Mouse (Mus musculus) hindbrain, embryonic 10.5 days (tissue): ENCODE measurements at regions not wholly inside any gene's neighbourhood (a gene's known extent, or its start where the extent isn't known, plus 50 kb on each side); places are given as distances from the start of the nearest gene placed in this dataset.
"Not testable (repeated sequence)": the region's sequence is repeated elsewhere in the genome, so short reads cannot be mapped to it uniquely, and the experiment has no call there.

ENCODE experiments used
- DNase-seq: peaks from one replicate; pipeline ENCODE4 v3.0.0-alpha.2; 2017; ENCODE audit warnings: low spot score
- H3K27ac ChIP-seq: fragments of 300-500 bp; sonication (generic); 2 replicates; pipeline ENCODE4 v1.5.1; 2016; ENCODE audit warnings: mild to moderate bottlenecking, moderate library complexity
- H3K27me3 ChIP-seq: fragments of 300-500 bp; sonication (generic); 2 replicates; pipeline ENCODE4 v1.6.1; 2016; ENCODE audit warnings: mild to moderate bottlenecking; ENCODE audit not compliant: poor library complexity, insufficient read depth, severe bottlenecking
- H3K36me3 ChIP-seq: fragments of 300-500 bp; sonication (generic); 2 replicates; pipeline ENCODE4 v1.6.1; 2016; ENCODE audit warnings: mild to moderate bottlenecking, moderate library complexity
- H3K4me1 ChIP-seq: fragments of 300-500 bp; sonication (generic); replicated peaks from 2 replicates; pipeline ENCODE4 v1.6.1; 2016; ENCODE audit warnings: mild to moderate bottlenecking
- H3K4me3 ChIP-seq: fragments of 300-500 bp; sonication (generic); 2 replicates; pipeline ENCODE4 v1.5.1; 2016; ENCODE audit warnings: mild to moderate bottlenecking, moderate library complexity
- H3K9me3 ChIP-seq: fragments of 300-500 bp; sonication (generic); 2 replicates; pipeline ENCODE4 v1.6.1; 2016; ENCODE audit warnings: mild to moderate bottlenecking, moderate library complexity
- WGBS: fragments of 180-500 bp; shearing (Covaris S2); methylation state at CpG from one replicate; pipeline ENCODE4 v1.1.7; 2016; 5-methylcytosine and 5-hydroxymethylcytosine counted together

- not testable (repeated sequence) for H3K4me1 ChIP-seq, H3K36me3 ChIP-seq, H3K27me3 ChIP-seq, H3K27ac ChIP-seq, H3K4me3 ChIP-seq, DNase-seq, H3K9me3 ChIP-seq
- 87% methylated on average over 2 of the region's 3 CpGs for WGBS
Observed at GRCm38 (mm10) chr14:53430130-53430529, 823.8 kb downstream of the Dad1 start.

GRCm38 (mm10) chr14:53428447-53428846, 825.5 kb downstream of the Dad1 start:
- H3K27me3 ChIP-seq, H3K9me3 ChIP-seq, H3K27ac ChIP-seq, DNase-seq, H3K4me1 ChIP-seq, H3K36me3 ChIP-seq, H3K4me3 ChIP-seq: not testable (repeated sequence)
- 83% methylated on average over 1 of the region's 1 CpGs for WGBS

- not testable (repeated sequence) for H3K4me3 ChIP-seq, DNase-seq, H3K9me3 ChIP-seq, H3K36me3 ChIP-seq, H3K4me1 ChIP-seq, H3K27me3 ChIP-seq, H3K27ac ChIP-seq
- WGBS: 79% methylated on average over 10 of the region's 10 CpGs
Observed at GRCm38 (mm10) chr14:53427636-53428035, 826.3 kb downstream of the Dad1 start.

GRCm38 (mm10) chr14:53416955-53417354, 836.9 kb downstream of the Dad1 start:
- not testable (repeated sequence) for H3K36me3 ChIP-seq, H3K9me3 ChIP-seq, H3K4me1 ChIP-seq, H3K27ac ChIP-seq, H3K4me3 ChIP-seq, DNase-seq, H3K27me3 ChIP-seq
- WGBS: 80% methylated on average over 2 of the region's 2 CpGs

- H3K4me3 ChIP-seq, H3K9me3 ChIP-seq, H3K27ac ChIP-seq, H3K36me3 ChIP-seq, DNase-seq, H3K27me3 ChIP-seq, H3K4me1 ChIP-seq: not testable (repeated sequence)
- WGBS: 86% methylated on average over 3 of the region's 5 CpGs
Observed at GRCm38 (mm10) chr14:53407500-53408227, 846.2 kb downstream of the Dad1 start.

- no CpG with 5 or more reads among the region's 1 CpGs for WGBS
- DNase-seq: not testable (repeated sequence)
Observed at GRCm38 (mm10) chr14:53390307-53390706, 863.6 kb downstream of the Dad1 start.

GRCm38 (mm10) chr14:53374591-53374990, 879.0 kb upstream of the Olfr1507 start:
- not testable (repeated sequence) for H3K27ac ChIP-seq, DNase-seq, H3K36me3 ChIP-seq, H3K27me3 ChIP-seq, H3K9me3 ChIP-seq, H3K4me1 ChIP-seq, H3K4me3 ChIP-seq
- 77% methylated on average over 5 of the region's 6 CpGs for WGBS

More at GRCm38 (mm10) chr14:53390307-53390706, 863.6 kb downstream of the Dad1 start:
- H3K4me1 ChIP-seq, H3K27me3 ChIP-seq, H3K4me3 ChIP-seq, H3K27ac ChIP-seq, H3K36me3 ChIP-seq, H3K9me3 ChIP-seq: not testable (repeated sequence)

- H3K27me3 ChIP-seq, H3K4me3 ChIP-seq, H3K36me3 ChIP-seq, H3K9me3 ChIP-seq, DNase-seq, H3K27ac ChIP-seq, H3K4me1 ChIP-seq: not testable (repeated sequence)
- 64% methylated on average over 1 of the region's 2 CpGs for whole genome bisulfite sequencing
Observed at GRCm38 (mm10) chr14:53373777-53374468, 878.4 kb upstream of the Olfr1507 start.

- no peaks in the 10 kb centered on the region for H3K36me3 ChIP-seq
- DNase-seq: no peak
- no peaks in the 10 kb centered on the region for H3K4me1 ChIP-seq
- 78% methylated on average over 2 of the region's 2 CpGs for WGBS
- no peaks in the 10 kb centered on the region for H3K9me3 ChIP-seq
- no peak overlapping the region for H3K4me3 ChIP-seq
- no peaks in the 10 kb centered on the region for H3K27me3 ChIP-seq
- H3K27ac ChIP-seq: no peak overlapping the region
Observed at GRCm38 (mm10) chr14:53369776-53370175, 874.2 kb upstream of the Olfr1507 start.

GRCm38 (mm10) chr14:53367420-53367819, 871.9 kb upstream of the Olfr1507 start:
- 72% methylated on average over 1 of the region's 1 CpGs for WGBS

GRCm38 (mm10) chr14:53363995-53364394, 868.4 kb upstream of the Olfr1507 start:
- 84% methylated on average over 5 of the region's 5 CpGs for WGBS
- not testable (repeated sequence) for H3K27ac ChIP-seq, H3K36me3 ChIP-seq, DNase-seq, H3K4me1 ChIP-seq, H3K4me3 ChIP-seq, H3K27me3 ChIP-seq, H3K9me3 ChIP-seq

More at GRCm38 (mm10) chr14:53367420-53367819, 871.9 kb upstream of the Olfr1507 start:
- H3K27ac ChIP-seq, H3K4me3 ChIP-seq, DNase-seq, H3K36me3 ChIP-seq, H3K9me3 ChIP-seq, H3K27me3 ChIP-seq, H3K4me1 ChIP-seq: not testable (repeated sequence)

- H3K4me1 ChIP-seq, H3K36me3 ChIP-seq, DNase-seq, H3K9me3 ChIP-seq, H3K27ac ChIP-seq, H3K27me3 ChIP-seq, H3K4me3 ChIP-seq: not testable (repeated sequence)
- WGBS: 83% methylated on average over 2 of the region's 2 CpGs
Observed at GRCm38 (mm10) chr14:53362054-53362453, 866.5 kb upstream of the Olfr1507 start.

- not testable (repeated sequence) for DNase-seq, H3K4me3 ChIP-seq, H3K4me1 ChIP-seq, H3K27me3 ChIP-seq, H3K9me3 ChIP-seq, H3K36me3 ChIP-seq, H3K27ac ChIP-seq
- 94% methylated on average over 1 of the region's 2 CpGs for WGBS
Observed at GRCm38 (mm10) chr14:53357498-53357897, 861.9 kb upstream of the Olfr1507 start.
